Mouse (Mus musculus): ENCODE data around the gene Igfl3. TPM values are rescaled to one million over a fixed set of nuclear protein-coding genes. Genes with fewer than 3 reads are reported as not detected.
A peak's percentile ranks its signal among the peaks of the same experiment; 100 is the strongest.

Gene Igfl3
- total RNA-seq (2014; rRNA removed): not detected in 2 replicates
- polyA plus RNA-seq (2015; fragmentation: Nextera tagmentation; extraction: Ambion mirVana): not detected in 2 replicates

- Histone ChIP-seq H3K9ac (replicated peaks; ENCODE audit: low read length) (no peak within 1 kb of the TSS), H3K4me2 (ENCODE audit: low read depth, low read length) (no peak within 1 kb of the TSS), H3K9me3 (ENCODE audit: low read length) (peaks cover 21% of the 10 kb centered on the region; the same call in 1 of the 2 replicates), H3K27me3 (ENCODE audit: insufficient read depth, low read length) (no peaks in the 10 kb centered on the region), H3K27ac (no peak within 1 kb of the TSS), H3K4me1 (ENCODE audit: insufficient read depth, low read length) (no peaks in the 10 kb centered on the region), H3K4me3 (ENCODE audit: low read length) (no peak within 1 kb of the TSS), H3K36me3 (ENCODE audit: insufficient read depth, low read length) (no peaks in the 10 kb centered on the region)
- TF ChIP-seq CTCF (IDR thresholded peaks at IDR 0.05; ENCODE audit: low read depth): no peak
- ATAC-seq (no peak), DNase-seq (ENCODE audit: low spot score) (no peak)
Observed at GRCm38 (mm10) chr7:18176194-18176593, at the start of gene Igfl3. Gene Igfl3 (plus strand): TSS chr7:18176494.

DNA sequence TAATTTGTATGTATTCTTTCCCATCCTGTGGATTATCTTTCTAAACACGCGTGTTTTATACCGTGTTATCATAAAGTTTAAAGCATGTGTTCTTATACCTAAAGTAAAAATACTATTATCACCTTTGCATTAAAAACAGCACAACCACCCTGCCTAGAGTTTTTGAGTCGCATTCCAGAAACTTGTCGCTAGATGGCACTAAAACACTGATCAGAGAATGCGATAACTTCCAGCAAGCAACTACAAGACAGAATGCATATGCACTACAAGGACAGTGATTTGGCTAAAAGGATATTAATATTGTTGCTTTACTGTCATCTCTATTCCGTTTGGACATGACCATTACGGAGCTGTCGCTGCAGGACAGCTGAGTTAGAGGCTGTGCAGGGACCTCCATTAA is 34.6 kb downstream of the Igfl3 start:
- Histone ChIP-seq H3K4me1 (ENCODE audit: insufficient read depth, low read length) (no peaks in the 10 kb centered on the region), H3K27me3 (ENCODE audit: insufficient read depth, low read length) (no peaks in the 10 kb centered on the region), H3K9ac (replicated peaks; ENCODE audit: low read length) (no peak overlapping the region), H3K36me3 (ENCODE audit: insufficient read depth, low read length) (no peaks in the 10 kb centered on the region), H3K4me2 (ENCODE audit: low read depth, low read length) (no peak overlapping the region), H3K4me3 (ENCODE audit: low read length) (no peak overlapping the region), H3K27ac (no peak overlapping the region), H3K9me3 (ENCODE audit: low read length) (0 out of 2 replicates have a peak, but pooled peaks cover 4% of the 10 kb centered on the region)
- DNase-seq (ENCODE audit: low spot score) (peak; percentile 25), ATAC-seq (no peak)
- TF ChIP-seq CTCF (IDR thresholded peaks at IDR 0.05; ENCODE audit: low read depth): peak; percentile 51
- WGBS: 16% methylated on average over 9 of the region's 9 CpGs

- Histone ChIP-seq H3K27ac (no peak overlapping the region), H3K4me3 (ENCODE audit: low read length) (no peak overlapping the region), H3K4me2 (ENCODE audit: low read depth, low read length) (no peak overlapping the region), H3K4me1 (ENCODE audit: insufficient read depth, low read length) (no peaks in the 10 kb centered on the region), H3K9ac (replicated peaks; ENCODE audit: low read length) (no peak overlapping the region), H3K27me3 (ENCODE audit: insufficient read depth, low read length) (no peaks in the 10 kb centered on the region), H3K36me3 (ENCODE audit: insufficient read depth, low read length) (no peaks in the 10 kb centered on the region), H3K9me3 (ENCODE audit: low read length) (peaks cover 10% of the 10 kb centered on the region; the same call in 1 of the 2 replicates)
- WGBS: 48% methylated on average over 1 of the region's 1 CpGs
- TF ChIP-seq CTCF (IDR thresholded peaks at IDR 0.05; ENCODE audit: low read depth): no peak
- ATAC-seq: no peak
- DNase-seq (ENCODE audit: low spot score): no peak
Observed at GRCm38 (mm10) chr7:18214699-18215098, 38.4 kb downstream of the Igfl3 start.

Other genes starting within 250 kb of the Igfl3 start
- not detected in 2 replicates for gene Ceacam11, start 204.4 kb upstream of the Igfl3 start, total RNA-seq (2014; rRNA removed)
- gene Ceacam11, start 204.4 kb upstream of the Igfl3 start, polyA plus RNA-seq (2015; fragmentation: Nextera tagmentation; extraction: Ambion mirVana): not detected in 2 replicates
- not detected in 2 replicates for gene Ceacam13, start 166.6 kb upstream of the Igfl3 start, total RNA-seq (2014; rRNA removed)
- gene Ceacam13, start 166.6 kb upstream of the Igfl3 start, polyA plus RNA-seq (2015; fragmentation: Nextera tagmentation; extraction: Ambion mirVana): not detected in 2 replicates
- gene Ceacam12, start 110.6 kb upstream of the Igfl3 start, total RNA-seq (2014; rRNA removed): not detected in 2 replicates
- gene Ceacam12, start 110.6 kb upstream of the Igfl3 start, polyA plus RNA-seq (2015; fragmentation: Nextera tagmentation; extraction: Ambion mirVana): not detected in 2 replicates
- not detected in 2 replicates for gene Mill1, start 68.9 kb downstream of the Igfl3 start, total RNA-seq (2014; rRNA removed)
- not detected in 2 replicates for gene Mill1, start 68.9 kb downstream of the Igfl3 start, polyA plus RNA-seq (2015; fragmentation: Nextera tagmentation; extraction: Ambion mirVana)
- gene Psg18, start 178.5 kb downstream of the Igfl3 start, total RNA-seq (2014; rRNA removed): not detected in 2 replicates
- not detected in 2 replicates for gene Psg18, start 178.5 kb downstream of the Igfl3 start, polyA plus RNA-seq (2015; fragmentation: Nextera tagmentation; extraction: Ambion mirVana)